Mouse (Mus musculus) urinary bladder, adult 18-20 months (tissue): Measurements from ENCODE around the gene Mtg2.

ENCODE experiments used
- DNase-seq, 2 experiments: peaks; one replicate each; pipeline ENCODE4 v3.0.0; 2022; ENCODE audit warnings: low spot score in 2 of 2, mixed read lengths in 2 of 2

Mtg2 gene

GRCm38 (mm10) chr2:180051986-180052733 is 18.2 kb upstream of the Mtg2 start:
- DNase-seq = no peak

GRCm38 (mm10) chr2:180053001-180053400 is 17.4 kb upstream of the Mtg2 start:
- DNase-seq = no peak

- DNase-seq = no peak
Measured at GRCm38 (mm10) chr2:180063338-180064131, 6.9 kb upstream of the Mtg2 start.

GRCm38 (mm10) chr2:180069770-180070480 is 463 bp upstream of the Mtg2 start:
- no peak for DNase-seq

GRCm38 (mm10) chr2:180071671-180072070 is 1.3 kb downstream of the Mtg2 start:
- DNase-seq = no peak

- DNase-seq = no peak
Measured at GRCm38 (mm10) chr2:180072886-180073285, 2.5 kb downstream of the Mtg2 start.

GRCm38 (mm10) chr2:180077622-180078021 is 7.2 kb downstream of the Mtg2 start:
- no peak for DNase-seq

- DNase-seq = no peak
Measured at GRCm38 (mm10) chr2:180080680-180081079, 10.3 kb downstream of the Mtg2 start.

GRCm38 (mm10) chr2:180083063-180083462 is 12.7 kb downstream of the Mtg2 start:
- no peak for DNase-seq

GRCm38 (mm10) chr2:180084565-180084964 is 14.2 kb downstream of the Mtg2 start:
- no peak for DNase-seq

- DNase-seq = no peak
Measured at GRCm38 (mm10) chr2:180085926-180086636, 15.7 kb downstream of the Mtg2 start.

- DNase-seq = no peak
Measured at GRCm38 (mm10) chr2:180086637-180087027, 16.2 kb downstream of the Mtg2 start.

- no peak for DNase-seq
Measured at GRCm38 (mm10) chr2:180087472-180087871, 17.1 kb downstream of the Mtg2 start.

GRCm38 (mm10) chr2:180090285-180090684 is 19.9 kb downstream of the Mtg2 start:
- DNase-seq = no peak

- DNase-seq = no peak
Measured at GRCm38 (mm10) chr2:180095711-180096110, 25.3 kb downstream of the Mtg2 start.

GRCm38 (mm10) chr2:180097585-180097984 is 27.2 kb downstream of the Mtg2 start:
- no peak for DNase-seq

- DNase-seq = no peak
Measured at GRCm38 (mm10) chr2:180098167-180098566, 27.8 kb downstream of the Mtg2 start.

- no peak for DNase-seq
Measured at GRCm38 (mm10) chr2:180099529-180099928, 29.1 kb downstream of the Mtg2 start.

GRCm38 (mm10) chr2:180103151-180103977 is 33.0 kb downstream of the Mtg2 start:
- DNase-seq = no peak

GRCm38 (mm10) chr2:180103978-180104658 is 33.7 kb downstream of the Mtg2 start, which contains the start of gene Hrh3:
Gene Hrh3 (minus strand): TSS chr2:180104488.
- DNase-seq = peak; percentile 66 to 86
